Mouse (Mus musculus): ENCODE data around the gene Spag9.

Spag9 gene

GRCm38 (mm10) chr11:93987026-93987425 is 8.9 kb upstream of the Spag9 start:
- 88% methylated on average over 4 of the region's 4 CpGs for WGBS

- 43% methylated on average over 8 of the region's 8 CpGs for WGBS
Measured at GRCm38 (mm10) chr11:93987625-93988327, 8.1 kb upstream of the Spag9 start.

GRCm38 (mm10) chr11:93988328-93989062 is 7.4 kb upstream of the Spag9 start:
- WGBS: 60% methylated on average over 12 of the region's 12 CpGs

GRCm38 (mm10) chr11:93994531-93994930 is 1.4 kb upstream of the Spag9 start:
- WGBS: 41% methylated on average over 5 of the region's 5 CpGs

GRCm38 (mm10) chr11:93995111-93995719 is 676 bp upstream of the Spag9 start:
- WGBS: 2% methylated on average over 15 of the region's 15 CpGs

GRCm38 (mm10) chr11:93996306-93997140 is 632 bp downstream of the Spag9 start:
- under 1% methylated on average over 58 of the region's 58 CpGs for WGBS

GRCm38 (mm10) chr11:93997141-93997775 is 1.4 kb downstream of the Spag9 start:
- 8% methylated on average over 13 of the region's 13 CpGs for WGBS

GRCm38 (mm10) chr11:94003346-94003745 is 7.5 kb downstream of the Spag9 start:
- WGBS: 91% methylated on average over 2 of the region's 2 CpGs

GRCm38 (mm10) chr11:94019091-94019490 is 23.2 kb downstream of the Spag9 start:
- 78% methylated on average over 5 of the region's 5 CpGs for WGBS

GRCm38 (mm10) chr11:94020403-94020802 is 24.5 kb downstream of the Spag9 start:
- 70% methylated on average over 6 of the region's 6 CpGs for WGBS

GRCm38 (mm10) chr11:94026289-94026688 is 30.4 kb downstream of the Spag9 start:
- 94% methylated on average over 4 of the region's 4 CpGs for WGBS

GRCm38 (mm10) chr11:94032084-94032483 is 36.2 kb downstream of the Spag9 start:
- 87% methylated on average over 4 of the region's 4 CpGs for WGBS

GRCm38 (mm10) chr11:94032971-94033370 is 37.1 kb downstream of the Spag9 start:
- 53% methylated on average over 2 of the region's 2 CpGs for WGBS

GRCm38 (mm10) chr11:94035974-94036373 is 40.1 kb downstream of the Spag9 start:
- WGBS: 15% methylated on average over 2 of the region's 2 CpGs

- WGBS: 58% methylated on average over 1 of the region's 1 CpGs
Measured at GRCm38 (mm10) chr11:94041475-94041874, 45.6 kb downstream of the Spag9 start.

GRCm38 (mm10) chr11:94042301-94042700 is 46.4 kb downstream of the Spag9 start:
- 76% methylated on average over 1 of the region's 1 CpGs for WGBS

- 9% methylated on average over 22 of the region's 22 CpGs for WGBS
Measured at GRCm38 (mm10) chr11:94043998-94044985, 48.4 kb downstream of the Spag9 start.

GRCm38 (mm10) chr11:94045016-94045415 is 49.1 kb downstream of the Spag9 start:
- WGBS: 5% methylated on average over 4 of the region's 4 CpGs

- WGBS: 34% methylated on average over 2 of the region's 2 CpGs
Measured at GRCm38 (mm10) chr11:94047288-94047687, 51.4 kb downstream of the Spag9 start.

GRCm38 (mm10) chr11:94054176-94054575 is 58.3 kb downstream of the Spag9 start:
- 57% methylated on average over 3 of the region's 3 CpGs for WGBS
